Mouse (Mus musculus) ES-Bruce4 (cell line): Measurements from ENCODE around the gene Rhof. TPM values are rescaled to one million over a fixed set of nuclear protein-coding genes. Genes with fewer than 3 reads are reported as not detected.

Experiments
- H3K27ac ChIP-seq: 2 replicates; pipeline ENCODE4 v1.5.1; 2012; ENCODE audit warnings: low read length, inconsistent platforms; ENCODE audit not compliant: insufficient read depth
- H3K27me3 ChIP-seq: 2 replicates; pipeline ENCODE4 v1.6.1; 2012; ENCODE audit warnings: mild to moderate bottlenecking, low read length, inconsistent platforms; ENCODE audit not compliant: control insufficient read depth, poor library complexity, insufficient read depth, severe bottlenecking
- H3K36me3 ChIP-seq: 2 replicates; pipeline ENCODE4 v1.6.1; 2012; ENCODE audit warnings: inconsistent platforms, mild to moderate bottlenecking, low read length, moderate library complexity; ENCODE audit not compliant: control insufficient read depth, poor library complexity, insufficient read depth, severe bottlenecking
- H3K4me1 ChIP-seq: one replicate; pipeline ENCODE4 v1.8.1; 2011; ENCODE audit warnings: low read length; ENCODE audit not compliant: control insufficient read depth, insufficient read depth
- H3K4me3 ChIP-seq: 2 replicates; pipeline ENCODE4 v1.5.1; 2011; ENCODE audit warnings: low read depth, mild to moderate bottlenecking, low read length
- H3K9ac ChIP-seq: 2 replicates; pipeline ENCODE4 v1.6.1; 2012; ENCODE audit warnings: low read depth, mild to moderate bottlenecking, inconsistent platforms; ENCODE audit not compliant: poor library complexity, severe bottlenecking
- H3K9me3 ChIP-seq: replicated peaks from 2 replicates; pipeline ENCODE4 v1.6.1; 2012; ENCODE audit warnings: mild to moderate bottlenecking, low read length, inconsistent platforms; ENCODE audit not compliant: control insufficient read depth, poor library complexity, insufficient read depth, severe bottlenecking
- CTCF ChIP-seq: IDR thresholded peaks from one replicate; pipeline ENCODE4 v1.8.1; 2011; ENCODE audit warnings: low read depth, low read length
- EP300 ChIP-seq: IDR thresholded peaks from 2 replicates; pipeline ENCODE4 v1.6.1; 2011; ENCODE audit warnings: low read depth, low read length; ENCODE audit not compliant: insufficient read depth
- POLR2A ChIP-seq: IDR thresholded peaks from one replicate; pipeline ENCODE4 v1.8.1; 2011; ENCODE audit warnings: low read length; ENCODE audit not compliant: insufficient read depth
- polyA plus RNA-seq: library from polyadenylated mRNA; stranded (reverse); fragments of >200 nt; gene quantifications from 2 replicates; pipeline ENCODE4 v1.2.4, GENCODE M21; 2011; ENCODE audit warnings: low read depth; ENCODE audit not compliant: missing spikeins, insufficient read depth, insufficient read length

The Rhof gene
- polyA plus RNA-seq, 1 experiment, result 1.6 TPM

GRCm38 (mm10) chr5:123057366-123058250 lies 74.9 kb downstream of the Rhof start:
- Histone ChIP-seq H3K27me3 (no peaks in the 10 kb centered on the region), H3K36me3 (no peaks in the 10 kb centered on the region), H3K4me3 (peak overlapping the region; percentile 63), H3K9ac (peak overlapping the region; percentile 82), H3K4me1 (no peaks in the 10 kb centered on the region), H3K27ac (peak overlapping the region; percentile 33; the same call in 1 of the 2 replicates), H3K9me3 (no peaks in the 10 kb centered on the region)
- peak; percentile 75 for TF ChIP-seq POLR2A
- TF ChIP-seq CTCF, result peak; percentile 13
- TF ChIP-seq EP300, result no peak

Other genes with a start within 250 kb of the Rhof start
- 50.3 and 56.8 TPM in 2 replicates for gene Kdm2b, start 142.9 kb downstream of the Rhof start, polyA plus RNA-seq
- gene Orai1, start 117.6 kb downstream of the Rhof start, polyA plus RNA-seq, result 12.7 and 13.3 TPM in 2 replicates
- gene Morn3, start 85.7 kb downstream of the Rhof start, polyA plus RNA-seq, result not detected in 2 replicates
- gene Tmem120b, start 64.3 kb downstream of the Rhof start, polyA plus RNA-seq, result 8.9 and 9.1 TPM in 2 replicates
- gene Setd1b, start 9.5 kb upstream of the Rhof start, polyA plus RNA-seq, result 8.6 and 11.3 TPM in 2 replicates
- gene Psmd9, start 36.7 kb upstream of the Rhof start, polyA plus RNA-seq, result 24.8 TPM in 2 replicates
- gene Hpd, start 50.0 kb upstream of the Rhof start, polyA plus RNA-seq, result not detected in 2 replicates
- not detected in 2 replicates for gene Wdr66, start 119.4 kb upstream of the Rhof start, polyA plus RNA-seq
- gene Bcl7a, start 211.1 kb upstream of the Rhof start, polyA plus RNA-seq, result 25.2 and 25.4 TPM in 2 replicates